Mouse (Mus musculus) heart, embryonic 13.5 days (tissue): ENCODE measurements at regions not wholly inside any gene's neighbourhood (a gene's known extent, or its start where the extent isn't known, plus 50 kb on each side); places are given as distances from the start of the nearest gene placed in this dataset.
A peak's percentile ranks its signal among the peaks of the same experiment; 100 is the strongest.
"Not testable (repeated sequence)": the region's sequence is repeated elsewhere in the genome, so short reads cannot be mapped to it uniquely, and the experiment has no call there.

Experiments used
- ATAC-seq: fragments of 200-750 bp; cut with Nextera tagmentation; 2 replicates; pipeline ENCODE4 v1.8.0; 2017; ENCODE audit warnings: moderate TSS enrichment; ENCODE audit not compliant: insufficient number of reproducible peaks, low FRiP score, low TSS enrichment; ENCODE audit errors: extremely low read depth
- H3K27ac ChIP-seq: fragments of 300-500 bp; sonication (generic); replicated peaks from 2 replicates; pipeline ENCODE4 v1.5.1; 2015; ENCODE audit warnings: moderate library complexity, mild to moderate bottlenecking, inconsistent platforms
- H3K27me3 ChIP-seq: fragments of 300-500 bp; sonication (generic); replicated peaks from 2 replicates; pipeline ENCODE4 v1.6.1; 2015; ENCODE audit warnings: mild to moderate bottlenecking, inconsistent platforms
- H3K36me3 ChIP-seq: fragments of 300-500 bp; sonication (generic); 2 replicates; pipeline ENCODE4 v1.6.1; 2015; ENCODE audit warnings: mild to moderate bottlenecking, inconsistent platforms
- H3K4me1 ChIP-seq: fragments of 300-500 bp; sonication (generic); 2 replicates; pipeline ENCODE4 v1.6.1; 2015; ENCODE audit warnings: inconsistent platforms
- H3K4me2 ChIP-seq: fragments of 300-500 bp; sonication (generic); 2 replicates; pipeline ENCODE4 v1.6.1; 2015; ENCODE audit warnings: inconsistent platforms, mild to moderate bottlenecking, moderate library complexity
- H3K4me3 ChIP-seq: fragments of 300-500 bp; sonication (generic); 2 replicates; pipeline ENCODE4 v1.5.1; 2015; ENCODE audit warnings: moderate library complexity, mild to moderate bottlenecking, inconsistent platforms
- H3K9ac ChIP-seq: fragments of 300-500 bp; sonication (generic); 2 replicates; pipeline ENCODE4 v1.6.1; 2015; ENCODE audit warnings: inconsistent platforms, mild to moderate bottlenecking, moderate library complexity
- H3K9me3 ChIP-seq: fragments of 300-500 bp; sonication (generic); 2 replicates; pipeline ENCODE4 v1.6.1; 2016; ENCODE audit warnings: inconsistent platforms
- WGBS: fragments of 180-500 bp; shearing (Covaris S2); methylation state at CpG from one replicate; pipeline ENCODE4 v1.1.7; 2015; ENCODE audit warnings: mixed read lengths; 5-methylcytosine and 5-hydroxymethylcytosine counted together

GRCm38 (mm10) chr4:81621391-81622137 is 178.9 kb upstream of the Mpdz start:
- Histone ChIP-seq H3K4me3 (no peak overlapping the region), H3K9me3 (no peaks in the 10 kb centered on the region), H3K4me2 (no peak overlapping the region), H3K4me1 (peaks cover 4% of the 10 kb centered on the region; the same call in 1 of the 2 replicates), H3K36me3 (no peaks in the 10 kb centered on the region), H3K9ac (no peak overlapping the region), H3K27ac (no peak overlapping the region), H3K27me3 (no peaks in the 10 kb centered on the region)
- WGBS: 72% methylated on average over 8 of the region's 8 CpGs
- ATAC-seq: no peak

DNA sequence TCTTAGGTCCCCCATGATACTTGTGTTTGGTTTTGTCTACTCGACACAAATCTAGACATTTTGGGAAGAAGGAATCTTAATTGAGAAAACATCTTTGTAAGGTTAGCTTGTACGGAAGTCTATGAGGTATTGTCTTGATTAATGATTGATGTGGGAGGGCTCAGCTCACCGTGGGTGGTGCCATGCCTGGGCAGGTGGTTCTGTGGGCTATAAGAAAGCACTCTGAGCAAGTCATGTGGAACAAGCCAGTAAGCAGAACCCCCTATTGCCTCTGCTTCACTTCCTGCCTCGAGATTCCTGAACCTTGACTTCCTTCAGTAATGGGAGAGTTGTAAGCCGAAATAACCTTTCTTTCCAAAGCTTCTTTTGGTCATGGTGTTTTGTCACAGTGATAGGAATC is 174.6 kb upstream of the Mpdz start:
- Histone ChIP-seq H3K9me3 (no peaks in the 10 kb centered on the region), H3K4me3 (no peak overlapping the region), H3K27ac (no peak overlapping the region), H3K9ac (no peak overlapping the region), H3K27me3 (no peaks in the 10 kb centered on the region), H3K4me1 (no peaks in the 10 kb centered on the region), H3K36me3 (no peaks in the 10 kb centered on the region), H3K4me2 (no peak overlapping the region)
- 64% methylated on average over 5 of the region's 5 CpGs for WGBS
- no peak for ATAC-seq

- Histone ChIP-seq H3K27me3 (no peaks in the 10 kb centered on the region), H3K9me3 (no peaks in the 10 kb centered on the region), H3K36me3 (no peaks in the 10 kb centered on the region), H3K27ac (no peak overlapping the region), H3K4me1 (no peaks in the 10 kb centered on the region), H3K4me3 (no peak overlapping the region), H3K9ac (no peak overlapping the region), H3K4me2 (no peak overlapping the region)
- ATAC-seq: no peak
- 58% methylated on average over 2 of the region's 2 CpGs for WGBS
Measured at GRCm38 (mm10) chr4:81611191-81611590, 168.6 kb upstream of the Mpdz start.

DNA sequence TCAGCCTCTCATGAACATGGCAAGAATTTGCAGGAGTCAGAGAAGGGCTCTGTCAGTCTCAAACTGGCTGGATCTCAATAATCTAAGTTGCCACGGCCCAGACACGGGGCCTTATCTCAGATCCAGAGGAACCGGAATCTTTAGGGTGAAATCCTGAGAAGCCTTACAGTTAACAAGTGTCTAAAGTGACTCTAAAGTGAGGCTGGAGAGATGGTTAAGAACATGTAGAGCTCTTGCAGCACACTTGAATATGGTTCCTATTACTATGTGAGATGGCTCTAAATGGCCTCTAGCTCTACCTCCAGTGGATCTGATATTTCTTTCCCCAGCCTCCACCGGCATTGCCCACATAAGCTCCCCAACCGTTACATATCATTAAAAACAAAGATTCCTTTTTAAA is 157.8 kb upstream of the Mpdz start:
- H3K4me2 ChIP-seq: no peak overlapping the region
- H3K36me3 ChIP-seq: no peaks in the 10 kb centered on the region
- no peaks in the 10 kb centered on the region for H3K9me3 ChIP-seq
- no peak overlapping the region for H3K27ac ChIP-seq
- ATAC-seq: no peak
- H3K27me3 ChIP-seq: no peaks in the 10 kb centered on the region
- no peak overlapping the region for H3K9ac ChIP-seq
- no peaks in the 10 kb centered on the region for H3K4me1 ChIP-seq
- H3K4me3 ChIP-seq: no peak overlapping the region
- WGBS: 57% methylated on average over 5 of the region's 5 CpGs

- WGBS: 58% methylated on average over 4 of the region's 4 CpGs
- Histone ChIP-seq H3K27me3 (no peaks in the 10 kb centered on the region), H3K36me3 (no peaks in the 10 kb centered on the region), H3K4me2 (no peak overlapping the region), H3K9me3 (no peaks in the 10 kb centered on the region), H3K4me3 (no peak overlapping the region), H3K4me1 (no peaks in the 10 kb centered on the region), H3K27ac (no peak overlapping the region), H3K9ac (no peak overlapping the region)
- ATAC-seq: no peak
Measured at GRCm38 (mm10) chr4:81597390-81597789, 154.8 kb upstream of the Mpdz start.

GRCm38 (mm10) chr4:81593431-81593830 is 150.8 kb upstream of the Mpdz start:
- H3K9me3 ChIP-seq, H3K4me1 ChIP-seq, H3K4me3 ChIP-seq, H3K27me3 ChIP-seq, H3K27ac ChIP-seq, H3K4me2 ChIP-seq, H3K36me3 ChIP-seq, ATAC-seq, H3K9ac ChIP-seq: not testable (repeated sequence)
- WGBS: 73% methylated on average over 3 of the region's 3 CpGs

- Histone ChIP-seq H3K27ac (peak overlapping the region; percentile 54; the same call in 1 of the 2 replicates), H3K9ac (no peak overlapping the region), H3K4me1 (peaks cover 32% of the 10 kb centered on the region), H3K27me3 (no peaks in the 10 kb centered on the region), H3K9me3 (no peaks in the 10 kb centered on the region), H3K4me2 (no peak overlapping the region), H3K36me3 (no peaks in the 10 kb centered on the region), H3K4me3 (no peak overlapping the region)
- no peak for ATAC-seq
- 43% methylated on average over 2 of the region's 2 CpGs for WGBS
Measured at GRCm38 (mm10) chr4:81582546-81582945, 139.9 kb upstream of the Mpdz start.

DNA sequence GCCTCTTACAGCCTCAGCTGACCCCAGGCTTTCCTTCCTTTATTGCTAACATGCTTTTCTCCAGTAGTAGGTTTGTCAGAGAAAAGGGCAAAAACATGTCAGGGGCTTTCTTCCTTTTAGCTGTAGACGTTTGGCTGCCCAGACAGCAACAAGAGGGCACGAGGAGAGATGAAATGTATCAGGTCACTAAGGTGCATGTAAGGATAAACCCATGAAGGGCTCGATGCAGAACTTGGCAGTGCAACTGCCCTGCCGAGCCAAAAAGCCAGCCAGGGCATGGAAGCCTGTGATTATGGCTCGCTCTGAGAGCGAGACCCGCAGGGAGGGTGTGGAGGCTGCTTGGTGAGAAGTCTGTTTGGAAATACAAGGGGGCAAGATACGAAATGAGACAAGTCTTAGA is 137.9 kb upstream of the Mpdz start:
- H3K9ac ChIP-seq: no peak overlapping the region
- H3K4me1 ChIP-seq: peaks cover 32% of the 10 kb centered on the region
- H3K27ac ChIP-seq: peak overlapping the region; percentile 44; the same call in 1 of the 2 replicates
- no peaks in the 10 kb centered on the region for H3K9me3 ChIP-seq
- H3K36me3 ChIP-seq: no peaks in the 10 kb centered on the region
- 61% methylated on average over 8 of the region's 8 CpGs for WGBS
- H3K27me3 ChIP-seq: no peaks in the 10 kb centered on the region
- H3K4me2 ChIP-seq: no peak overlapping the region
- no peak for ATAC-seq
- H3K4me3 ChIP-seq: no peak overlapping the region

- Histone ChIP-seq H3K9ac (no peak overlapping the region), H3K36me3 (no peaks in the 10 kb centered on the region), H3K27me3 (no peaks in the 10 kb centered on the region), H3K4me2 (no peak overlapping the region), H3K4me1 (peaks cover 32% of the 10 kb centered on the region), H3K9me3 (no peaks in the 10 kb centered on the region), H3K27ac (peak overlapping the region; percentile 7; the same call in 1 of the 2 replicates), H3K4me3 (no peak overlapping the region)
- no peak for ATAC-seq
- 64% methylated on average over 8 of the region's 8 CpGs for WGBS
Measured at GRCm38 (mm10) chr4:81579389-81580110, 136.9 kb upstream of the Mpdz start.

GRCm38 (mm10) chr4:81578981-81579380 is 136.4 kb upstream of the Mpdz start:
- Histone ChIP-seq H3K4me1 (peaks cover 32% of the 10 kb centered on the region), H3K4me3 (no peak overlapping the region), H3K27ac (no peak overlapping the region; the same call in 1 of the 2 replicates), H3K4me2 (no peak overlapping the region), H3K9ac (no peak overlapping the region), H3K9me3 (no peaks in the 10 kb centered on the region), H3K27me3 (no peaks in the 10 kb centered on the region), H3K36me3 (no peaks in the 10 kb centered on the region)
- ATAC-seq: no peak
- WGBS: 42% methylated on average over 6 of the region's 6 CpGs

DNA sequence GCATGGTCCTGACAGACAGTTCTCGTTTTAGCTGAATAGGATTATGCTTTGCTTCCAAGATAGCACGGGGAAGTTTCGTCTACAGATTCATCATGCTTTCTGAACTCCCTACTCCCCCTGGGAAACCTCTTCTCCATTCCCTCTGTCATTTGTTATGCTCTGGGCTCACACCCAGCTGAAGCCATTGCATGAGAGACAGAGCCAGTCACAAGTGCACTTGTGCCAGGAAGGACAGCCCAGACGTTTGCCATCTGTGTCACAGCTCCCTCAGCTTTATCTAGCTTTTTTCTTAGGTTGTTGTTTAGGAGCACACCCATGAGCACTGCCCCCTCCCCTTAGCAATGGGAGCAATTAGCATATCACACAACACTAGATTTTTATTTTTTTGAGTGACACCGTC is 131.2 kb upstream of the Mpdz start:
- WGBS: 36% methylated on average over 5 of the region's 5 CpGs
- H3K27ac ChIP-seq: no peak overlapping the region
- ATAC-seq: no peak

DNA sequence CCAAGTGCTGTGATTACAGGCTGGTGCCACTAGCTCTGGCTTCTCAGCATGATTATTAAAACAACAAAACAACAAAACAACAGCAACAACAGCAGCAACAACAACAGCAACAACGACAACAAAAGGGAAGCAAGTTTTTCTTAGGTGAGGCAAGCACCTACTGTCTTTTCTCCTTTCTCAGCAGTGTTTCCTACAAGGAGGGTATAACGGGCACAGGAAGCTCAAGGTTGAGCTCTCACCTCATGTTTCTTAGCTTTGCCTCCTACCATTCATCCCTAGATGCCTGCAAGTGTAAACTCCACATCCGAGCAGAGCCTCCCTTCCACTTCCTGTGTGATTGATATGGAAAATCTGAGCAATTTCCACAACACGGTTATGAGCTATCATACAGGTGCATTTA is 128.1 kb upstream of the Mpdz start:
- Histone ChIP-seq H3K9ac (no peak overlapping the region), H3K4me1 (peaks cover 11% of the 10 kb centered on the region), H3K4me3 (no peak overlapping the region), H3K4me2 (no peak overlapping the region), H3K27ac (no peak overlapping the region), H3K9me3 (no peaks in the 10 kb centered on the region), H3K27me3 (no peaks in the 10 kb centered on the region), H3K36me3 (no peaks in the 10 kb centered on the region)
- 60% methylated on average over 4 of the region's 4 CpGs for WGBS
- no peak for ATAC-seq

More for the DNA sequence above, 131.2 kb upstream of the Mpdz start:
- H3K9ac ChIP-seq: no peak overlapping the region
- no peaks in the 10 kb centered on the region for H3K36me3 ChIP-seq
- H3K27me3 ChIP-seq: no peaks in the 10 kb centered on the region
- H3K9me3 ChIP-seq: no peaks in the 10 kb centered on the region
- peaks cover 6% of the 10 kb centered on the region for H3K4me1 ChIP-seq
- no peak overlapping the region for H3K4me2 ChIP-seq
- no peak overlapping the region for H3K4me3 ChIP-seq
